Mouse (Mus musculus) embryonic facial prominence, embryonic 12.5 days (tissue): ENCODE measurements around the gene Frs2. TPM values are rescaled to one million over a fixed set of nuclear protein-coding genes. Genes with fewer than 3 reads are reported as not detected.

Source experiments
- ATAC-seq: fragments of 200-750 bp; cut with Nextera tagmentation; 2 replicates; pipeline ENCODE4 v1.8.0; 2017; ENCODE audit not compliant: insufficient number of reproducible peaks, insufficient read depth, low FRiP score, low TSS enrichment
- H3K27ac ChIP-seq: fragments of 300-500 bp; sonication (generic); 2 replicates; pipeline ENCODE4 v1.5.1; 2016; ENCODE audit warnings: mild to moderate bottlenecking
- H3K27me3 ChIP-seq: fragments of 300-500 bp; sonication (generic); 2 replicates; pipeline ENCODE4 v1.6.1; 2016; ENCODE audit warnings: mild to moderate bottlenecking, moderate library complexity
- H3K36me3 ChIP-seq: fragments of 300-500 bp; sonication (generic); 2 replicates; pipeline ENCODE4 v1.6.1; 2016; ENCODE audit warnings: mild to moderate bottlenecking
- H3K4me1 ChIP-seq: fragments of 300-500 bp; sonication (generic); 2 replicates; pipeline ENCODE4 v1.6.1; 2016
- H3K4me2 ChIP-seq: fragments of 300-500 bp; sonication (generic); replicated peaks from 2 replicates; pipeline ENCODE4 v1.6.1; 2016; ENCODE audit warnings: mild to moderate bottlenecking, moderate library complexity
- H3K4me3 ChIP-seq: fragments of 300-500 bp; sonication (generic); 2 replicates; pipeline ENCODE4 v1.5.1; 2016; ENCODE audit warnings: mild to moderate bottlenecking
- H3K9ac ChIP-seq: fragments of 300-500 bp; sonication (generic); 2 replicates; pipeline ENCODE4 v1.6.1; 2016; ENCODE audit warnings: mild to moderate bottlenecking, moderate library complexity
- H3K9me3 ChIP-seq: fragments of 300-500 bp; sonication (generic); 2 replicates; pipeline ENCODE4 v1.6.1; 2016; ENCODE audit warnings: mild to moderate bottlenecking, moderate library complexity
- WGBS: fragments of 180-500 bp; shearing (Covaris S2); methylation state at CpG from one replicate; pipeline ENCODE4 v1.1.7; 2016; 5-methylcytosine and 5-hydroxymethylcytosine counted together
- polyA plus RNA-seq: library from polyadenylated mRNA; unstranded; fragments of >200 nt; fragmentation: Nextera tagmentation; extraction: Ambion mirVana; gene quantifications from 2 replicates; pipeline ENCODE4 v1.2.1, GENCODE M21; 2016

Gene Frs2
- polyA plus RNA-seq, 1 experiment from 2014 or later = 24.4 TPM

DNA sequence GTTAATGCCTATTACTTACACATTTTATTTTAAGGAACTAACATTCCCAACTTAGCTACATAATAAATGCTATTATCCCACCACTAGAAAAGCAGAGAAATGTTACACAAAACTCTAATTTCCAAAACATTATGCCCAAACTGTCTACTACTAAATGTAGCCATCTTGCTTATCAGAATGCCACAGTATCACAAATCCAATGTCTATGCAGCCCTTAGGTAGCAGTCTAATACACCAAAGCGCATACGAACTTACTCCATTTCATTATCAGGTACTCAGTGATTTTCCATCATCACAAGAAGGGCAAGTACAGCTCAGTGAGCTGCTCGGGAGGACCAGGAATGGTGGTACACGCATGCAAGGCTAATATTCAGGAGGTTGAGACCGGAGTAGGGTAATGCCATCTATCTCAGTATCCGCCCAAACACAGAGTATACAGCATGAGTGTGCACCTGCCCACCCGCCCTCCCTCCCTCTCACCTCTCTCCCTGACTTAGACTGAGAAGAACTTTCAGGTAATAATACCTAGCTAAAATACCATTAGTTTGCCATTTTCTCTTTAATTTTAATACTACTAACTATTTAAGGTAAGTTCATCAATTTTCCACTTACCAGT lies 28.2 kb downstream of the Frs2 start:
- H3K4me3 ChIP-seq = no peak overlapping the region
- 0 out of 2 replicates have a peak, but pooled peaks cover 6% of the 10 kb centered on the region for H3K4me1 ChIP-seq
- H3K27me3 ChIP-seq = no peaks in the 10 kb centered on the region
- no peaks in the 10 kb centered on the region for H3K36me3 ChIP-seq
- no peaks in the 10 kb centered on the region for H3K9me3 ChIP-seq
- 93% methylated on average over 7 of the region's 7 CpGs for WGBS
- no peak overlapping the region for H3K9ac ChIP-seq
- no peak overlapping the region for H3K27ac ChIP-seq
- H3K4me2 ChIP-seq = no peak overlapping the region
- no peak for ATAC-seq

DNA sequence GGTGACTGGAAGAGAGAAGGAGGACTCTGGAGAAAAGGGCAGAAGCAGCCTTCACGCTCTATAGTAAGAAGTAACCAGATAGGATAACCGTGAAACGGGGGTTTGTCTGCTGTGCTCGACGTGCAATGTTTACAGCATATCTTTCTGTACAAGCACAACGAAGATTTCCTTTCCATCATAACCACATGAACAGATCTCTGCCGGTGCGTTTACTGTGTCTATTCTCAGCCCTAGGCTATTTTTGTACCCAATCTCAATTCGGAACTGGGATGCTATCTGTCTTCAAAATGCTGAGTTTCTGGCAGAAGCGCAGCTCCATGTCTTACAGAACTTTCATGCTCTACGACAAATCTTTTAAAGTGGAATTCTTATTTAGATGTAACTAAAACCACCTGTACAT lies 28.8 kb downstream of the Frs2 start:
- no peaks in the 10 kb centered on the region for H3K27me3 ChIP-seq
- H3K27ac ChIP-seq = no peak overlapping the region
- H3K9me3 ChIP-seq = no peaks in the 10 kb centered on the region
- WGBS = 66% methylated on average over 11 of the region's 11 CpGs
- ATAC-seq = no peak
- H3K9ac ChIP-seq = no peak overlapping the region
- no peak overlapping the region for H3K4me2 ChIP-seq
- H3K36me3 ChIP-seq = no peaks in the 10 kb centered on the region
- H3K4me1 ChIP-seq = 0 out of 2 replicates have a peak, but pooled peaks cover 6% of the 10 kb centered on the region
- H3K4me3 ChIP-seq = no peak overlapping the region

GRCm38 (mm10) chr10:117118421-117118831 lies 29.9 kb downstream of the Frs2 start:
- ATAC-seq = no peak
- Histone ChIP-seq H3K9ac (no peak overlapping the region), H3K4me2 (no peak overlapping the region), H3K36me3 (no peaks in the 10 kb centered on the region), H3K27me3 (no peaks in the 10 kb centered on the region), H3K4me1 (0 out of 2 replicates have a peak, but pooled peaks cover 6% of the 10 kb centered on the region), H3K9me3 (no peaks in the 10 kb centered on the region), H3K27ac (no peak overlapping the region), H3K4me3 (no peak overlapping the region)
- WGBS = 72% methylated on average over 7 of the region's 7 CpGs

- no peak for ATAC-seq
- 66% methylated on average over 3 of the region's 3 CpGs for WGBS
- no peak overlapping the region for H3K9ac ChIP-seq
Measured at GRCm38 (mm10) chr10:117115652-117116051, 32.7 kb downstream of the Frs2 start.

DNA sequence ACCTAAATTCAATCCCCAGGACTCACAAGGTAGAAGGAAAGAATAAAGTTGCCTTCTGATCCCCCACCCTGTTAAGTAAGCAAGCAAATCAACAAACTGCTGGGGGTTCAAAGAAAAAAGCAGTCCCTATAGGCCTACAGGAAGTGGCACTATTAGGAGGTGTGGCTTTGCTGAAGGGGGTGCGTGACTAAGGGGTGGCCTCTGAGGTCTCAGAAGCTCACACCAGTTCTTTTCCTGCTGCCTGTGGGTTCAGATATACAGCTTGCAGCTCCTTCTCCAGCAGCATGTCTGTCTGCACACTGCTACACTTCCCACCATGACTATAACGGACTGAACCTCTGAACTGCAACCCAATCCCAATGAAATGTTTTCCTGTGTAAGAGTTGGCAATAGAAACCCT lies 35.8 kb downstream of the Frs2 start:
- no peaks in the 10 kb centered on the region for H3K27me3 ChIP-seq
- no peak for ATAC-seq
- no peak overlapping the region for H3K4me2 ChIP-seq
- H3K9ac ChIP-seq = no peak overlapping the region
- 25% methylated on average over 2 of the region's 2 CpGs for WGBS
- H3K4me3 ChIP-seq = no peak overlapping the region
- H3K9me3 ChIP-seq = no peaks in the 10 kb centered on the region
- H3K4me1 ChIP-seq = 0 out of 2 replicates have a peak, but pooled peaks cover 10% of the 10 kb centered on the region
- no peaks in the 10 kb centered on the region for H3K36me3 ChIP-seq
- no peak overlapping the region for H3K27ac ChIP-seq

More at GRCm38 (mm10) chr10:117115652-117116051, 32.7 kb downstream of the Frs2 start:
- no peak overlapping the region for H3K4me2 ChIP-seq
- H3K27ac ChIP-seq = no peak overlapping the region
- no peaks in the 10 kb centered on the region for H3K36me3 ChIP-seq
- no peaks in the 10 kb centered on the region for H3K9me3 ChIP-seq
- 0 out of 2 replicates have a peak, but pooled peaks cover 10% of the 10 kb centered on the region for H3K4me1 ChIP-seq
- H3K4me3 ChIP-seq = no peak overlapping the region
- no peaks in the 10 kb centered on the region for H3K27me3 ChIP-seq

- WGBS = 71% methylated on average over 7 of the region's 7 CpGs
- no peak overlapping the region for H3K4me3 ChIP-seq
- H3K27ac ChIP-seq = no peak overlapping the region
- 0 out of 2 replicates have a peak, but pooled peaks cover 10% of the 10 kb centered on the region for H3K4me1 ChIP-seq
- ATAC-seq = no peak
- H3K4me2 ChIP-seq = no peak overlapping the region
- no peaks in the 10 kb centered on the region for H3K27me3 ChIP-seq
- H3K9ac ChIP-seq = no peak overlapping the region
- no peaks in the 10 kb centered on the region for H3K9me3 ChIP-seq
- H3K36me3 ChIP-seq = no peaks in the 10 kb centered on the region
Measured at GRCm38 (mm10) chr10:117111455-117111854, 36.9 kb downstream of the Frs2 start.

DNA sequence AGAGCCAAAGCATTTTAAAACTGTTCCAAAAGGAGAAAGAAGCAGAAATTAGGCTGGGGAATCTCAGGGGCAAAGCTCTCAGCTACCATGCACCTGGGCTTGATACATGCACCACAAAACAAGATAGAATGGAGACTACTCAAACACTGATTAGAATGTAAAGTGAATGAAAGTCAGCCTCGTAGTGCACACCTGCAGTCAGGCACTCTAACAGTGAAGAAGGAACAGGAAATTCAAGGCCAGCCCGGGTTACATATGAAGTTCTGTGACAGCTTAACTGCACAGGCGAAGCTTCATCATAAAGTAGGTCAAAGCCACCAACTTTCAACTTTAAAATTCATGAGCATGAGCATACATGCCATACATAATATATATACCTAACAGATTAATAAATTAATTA lies 38.1 kb downstream of the Frs2 start:
- no peak overlapping the region for H3K4me3 ChIP-seq
- H3K9me3 ChIP-seq = no peaks in the 10 kb centered on the region
- H3K27me3 ChIP-seq = no peaks in the 10 kb centered on the region
- no peak overlapping the region for H3K4me2 ChIP-seq
- no peak overlapping the region for H3K9ac ChIP-seq
- 0 out of 2 replicates have a peak, but pooled peaks cover 4% of the 10 kb centered on the region for H3K4me1 ChIP-seq
- 68% methylated on average over 3 of the region's 3 CpGs for WGBS
- ATAC-seq = no peak
- H3K27ac ChIP-seq = no peak overlapping the region
- H3K36me3 ChIP-seq = no peaks in the 10 kb centered on the region

DNA sequence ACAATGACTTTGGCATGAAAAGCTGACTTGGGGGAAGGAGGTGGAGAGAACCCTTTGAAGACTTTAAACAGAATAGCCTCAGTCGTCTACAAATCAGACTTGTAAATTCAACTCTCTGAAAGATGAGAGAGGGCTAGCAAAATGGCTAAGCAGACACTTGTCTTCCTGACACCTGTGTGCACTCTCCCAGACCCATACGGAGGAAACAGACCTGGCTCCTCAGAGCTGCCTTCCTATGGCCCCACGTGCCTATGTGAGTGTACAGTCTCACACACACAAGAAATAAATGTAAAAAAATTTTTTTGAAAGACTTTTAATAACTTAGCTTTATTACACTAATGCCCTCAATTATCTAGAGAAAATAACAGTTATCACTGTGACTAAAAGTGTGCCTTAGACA lies 41.6 kb downstream of the Frs2 start:
- WGBS = 35% methylated on average over 3 of the region's 3 CpGs
- H3K4me3 ChIP-seq = no peak overlapping the region
- H3K27ac ChIP-seq = no peak overlapping the region
- no peaks in the 10 kb centered on the region for H3K4me1 ChIP-seq
- ATAC-seq = no peak
- H3K9me3 ChIP-seq = no peaks in the 10 kb centered on the region
- no peak overlapping the region for H3K9ac ChIP-seq
- H3K27me3 ChIP-seq = no peaks in the 10 kb centered on the region
- H3K36me3 ChIP-seq = no peaks in the 10 kb centered on the region
- H3K4me2 ChIP-seq = no peak overlapping the region

DNA sequence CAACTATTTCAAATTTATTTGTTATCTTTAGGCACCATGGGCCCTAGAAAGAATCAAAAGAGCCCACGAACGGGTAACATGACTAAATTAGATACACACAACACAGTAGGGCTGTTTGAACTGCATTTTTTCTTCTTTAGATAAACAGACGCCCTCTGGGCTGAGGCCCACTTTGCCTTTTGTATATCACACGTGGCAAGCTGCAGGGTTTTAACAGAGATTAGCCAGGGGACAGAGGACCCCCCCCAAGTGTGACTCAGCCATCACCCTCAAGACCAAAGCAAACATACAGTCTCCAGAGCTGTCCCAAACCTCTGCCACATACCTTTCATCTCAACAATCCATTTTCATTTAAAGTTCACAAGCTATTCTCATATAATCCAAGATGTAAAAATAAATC lies 42.1 kb downstream of the Frs2 start:
- 14% methylated on average over 4 of the region's 4 CpGs for WGBS
- no peak overlapping the region for H3K27ac ChIP-seq
- H3K9ac ChIP-seq = no peak overlapping the region
- no peak overlapping the region for H3K4me3 ChIP-seq
- no peaks in the 10 kb centered on the region for H3K36me3 ChIP-seq
- ATAC-seq = no peak
- no peaks in the 10 kb centered on the region for H3K9me3 ChIP-seq
- no peak overlapping the region for H3K4me2 ChIP-seq
- no peaks in the 10 kb centered on the region for H3K27me3 ChIP-seq
- H3K4me1 ChIP-seq = no peaks in the 10 kb centered on the region

DNA sequence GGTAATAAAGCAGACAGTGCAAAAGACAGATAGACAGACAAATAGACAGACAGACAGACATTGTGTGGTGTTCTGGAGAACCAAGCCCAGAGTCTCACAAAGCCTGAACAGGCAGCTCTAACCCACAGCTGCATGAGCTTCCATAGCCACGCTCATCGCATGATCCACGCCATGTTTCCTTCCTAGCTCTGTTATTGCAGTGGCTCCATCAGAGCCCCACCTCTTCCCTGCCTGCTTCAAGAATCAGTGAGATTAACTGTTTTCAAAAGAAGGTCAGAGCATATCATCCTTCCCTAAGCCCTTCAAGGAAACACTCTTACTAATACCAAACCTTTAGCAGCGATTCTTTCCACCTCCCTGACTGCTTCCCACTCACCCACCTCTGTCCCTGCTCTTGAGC lies 43.3 kb downstream of the Frs2 start:
- 66% methylated on average over 4 of the region's 4 CpGs for WGBS
- H3K9ac ChIP-seq = no peak overlapping the region
- ATAC-seq = no peak
- H3K27me3 ChIP-seq = no peaks in the 10 kb centered on the region
- no peaks in the 10 kb centered on the region for H3K9me3 ChIP-seq
- no peak overlapping the region for H3K27ac ChIP-seq
- H3K36me3 ChIP-seq = no peaks in the 10 kb centered on the region
- H3K4me3 ChIP-seq = no peak overlapping the region
- no peaks in the 10 kb centered on the region for H3K4me1 ChIP-seq
- H3K4me2 ChIP-seq = no peak overlapping the region

DNA sequence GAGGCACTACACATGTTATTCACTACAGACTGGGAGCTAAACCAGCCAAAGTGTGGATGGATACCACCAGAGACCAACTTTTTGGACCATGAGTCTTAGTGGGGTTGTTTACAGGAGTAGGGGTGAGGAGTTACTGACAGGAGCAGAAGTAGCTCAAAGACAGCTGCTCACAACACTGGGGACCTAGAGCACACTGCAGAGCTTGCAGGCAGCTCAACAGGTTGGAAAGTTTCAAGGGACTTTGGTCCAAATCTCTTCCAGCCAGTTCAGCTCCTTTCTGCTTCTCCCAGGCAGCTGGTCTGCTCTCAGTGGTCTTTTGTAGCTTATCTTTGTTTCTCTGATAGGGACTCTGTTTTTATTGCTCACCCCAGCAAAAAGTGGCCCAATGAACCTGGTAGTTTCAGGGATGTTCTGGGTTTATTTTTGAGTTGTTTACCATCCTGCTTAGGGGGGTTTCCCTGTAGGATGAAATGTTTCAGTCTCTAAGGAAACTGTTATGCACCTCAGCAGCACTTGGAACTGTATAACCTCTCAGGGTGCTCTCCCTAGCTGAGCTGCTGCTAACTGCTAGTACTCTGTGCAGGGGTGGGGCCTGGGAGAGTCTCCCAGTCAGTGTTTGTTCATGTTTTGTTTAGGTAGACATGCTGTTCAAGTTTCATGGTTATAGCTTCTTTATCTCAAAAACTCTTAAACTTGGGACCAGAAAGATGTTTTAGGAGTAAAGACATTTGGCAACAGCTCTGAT lies 44.3 kb downstream of the Frs2 start:
- no peak for ATAC-seq
- H3K27ac ChIP-seq = no peak overlapping the region
- no peaks in the 10 kb centered on the region for H3K9me3 ChIP-seq
- no peaks in the 10 kb centered on the region for H3K27me3 ChIP-seq
- no peak overlapping the region for H3K9ac ChIP-seq
- peaks cover 2% of the 10 kb centered on the region; the same call in 1 of the 2 replicates for H3K4me1 ChIP-seq
- H3K4me3 ChIP-seq = no peak overlapping the region
- no peaks in the 10 kb centered on the region for H3K36me3 ChIP-seq
- no peak overlapping the region for H3K4me2 ChIP-seq

DNA sequence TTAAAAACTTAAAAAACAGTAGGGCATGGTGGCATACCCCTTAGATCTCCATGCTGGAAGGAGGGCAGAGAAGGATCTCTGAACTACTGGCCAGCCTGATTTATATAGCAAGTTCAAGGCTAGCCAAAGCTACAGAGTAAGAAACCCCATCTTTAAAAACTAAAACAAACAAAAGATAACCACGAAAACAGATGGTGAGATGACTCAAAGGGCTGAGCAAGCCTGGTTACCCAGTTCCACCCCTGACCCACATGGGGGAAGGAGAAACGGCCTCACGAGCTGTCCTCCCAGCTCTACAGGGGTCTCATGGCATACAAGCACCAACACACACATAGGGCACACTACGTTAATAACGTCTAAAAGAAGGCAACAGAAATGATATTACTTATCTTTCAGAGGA lies 48.2 kb downstream of the Frs2 start:
- peaks cover 2% of the 10 kb centered on the region; the same call in 1 of the 2 replicates for H3K4me1 ChIP-seq
- H3K9ac ChIP-seq = no peak overlapping the region
- H3K36me3 ChIP-seq = no peaks in the 10 kb centered on the region
- 82% methylated on average over 5 of the region's 5 CpGs for WGBS
- no peak overlapping the region for H3K4me2 ChIP-seq
- no peak for ATAC-seq
- no peaks in the 10 kb centered on the region for H3K27me3 ChIP-seq
- no peak overlapping the region for H3K27ac ChIP-seq
- H3K9me3 ChIP-seq = no peaks in the 10 kb centered on the region
- H3K4me3 ChIP-seq = no peak overlapping the region
